Mouse (Mus musculus) forebrain, embryonic 13.5 days (tissue): ENCODE measurements around the gene Gas6. TPM values are rescaled to one million over a fixed set of nuclear protein-coding genes. Genes with fewer than 3 reads are reported as not detected.
A peak's percentile ranks its signal among the peaks of the same experiment; 100 is the strongest.

Source experiments
- ATAC-seq: fragments of 200-750 bp; cut with Nextera tagmentation; 2 replicates; pipeline ENCODE4 v1.8.0; 2017
- H3K27ac ChIP-seq: fragments of 300-500 bp; sonication (generic); 2 replicates; pipeline ENCODE4 v1.5.1; 2015; ENCODE audit warnings: inconsistent platforms, mild to moderate bottlenecking, moderate library complexity
- H3K27me3 ChIP-seq: fragments of 300-500 bp; sonication (generic); 2 replicates; pipeline ENCODE4 v1.6.1; 2015; ENCODE audit warnings: mild to moderate bottlenecking, inconsistent platforms
- H3K36me3 ChIP-seq: fragments of 300-500 bp; sonication (generic); 2 replicates; pipeline ENCODE4 v1.6.1; 2015; ENCODE audit warnings: mild to moderate bottlenecking, inconsistent platforms; ENCODE audit not compliant: poor library complexity, severe bottlenecking
- H3K4me1 ChIP-seq: fragments of 300-500 bp; sonication (generic); 2 replicates; pipeline ENCODE4 v1.6.1; 2015; ENCODE audit warnings: inconsistent platforms
- H3K4me2 ChIP-seq: fragments of 300-500 bp; sonication (generic); 2 replicates; pipeline ENCODE4 v1.6.1; 2015; ENCODE audit warnings: inconsistent platforms, mild to moderate bottlenecking, moderate library complexity
- H3K4me3 ChIP-seq: fragments of 300-500 bp; sonication (generic); 2 replicates; pipeline ENCODE4 v1.5.1; 2015; ENCODE audit warnings: mild to moderate bottlenecking, inconsistent platforms
- H3K9ac ChIP-seq: fragments of 300-500 bp; sonication (generic); 2 replicates; pipeline ENCODE4 v1.6.1; 2015; ENCODE audit warnings: mild to moderate bottlenecking, inconsistent platforms
- H3K9me3 ChIP-seq: fragments of 300-500 bp; sonication (generic); replicated peaks from 2 replicates; pipeline ENCODE4 v1.6.1; 2016; ENCODE audit warnings: inconsistent platforms
- WGBS: fragments of 180-500 bp; shearing (Covaris S2); methylation state at CpG from one replicate; pipeline ENCODE4 v1.1.7; 2015; 5-methylcytosine and 5-hydroxymethylcytosine counted together
- polyA plus RNA-seq: library from polyadenylated mRNA; unstranded; fragments of >200 nt; fragmentation: Nextera tagmentation; extraction: Ambion mirVana; gene quantifications from 2 replicates; pipeline ENCODE4 v1.2.1, GENCODE M21; 2015

Gene Gas6
- polyA plus RNA-seq, 1 experiment from 2014 or later: 11.3 TPM

DNA sequence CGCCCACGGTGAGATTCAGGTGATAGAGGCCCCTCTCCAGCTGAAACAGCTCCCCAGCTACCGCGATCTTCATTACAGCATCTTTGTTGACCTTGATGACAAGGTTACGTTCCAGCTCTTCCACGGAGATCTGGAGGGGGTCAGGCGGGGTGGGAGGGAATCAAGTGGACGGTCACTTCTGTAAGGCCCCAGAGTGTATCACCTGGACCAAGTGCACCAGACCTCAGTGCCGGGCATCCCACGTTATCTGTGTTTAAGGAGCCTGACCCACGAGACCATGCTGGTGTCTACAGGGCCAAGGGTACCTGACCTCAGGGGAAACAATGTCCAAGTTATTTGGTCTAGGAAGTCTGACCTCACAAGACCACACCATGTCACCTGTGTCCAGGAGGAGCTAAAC lies 22.8 kb downstream of the Gas6 start:
- no peak overlapping the region for H3K9ac ChIP-seq
- no peaks in the 10 kb centered on the region for H3K9me3 ChIP-seq
- no peaks in the 10 kb centered on the region for H3K27me3 ChIP-seq
- 94% methylated on average over 11 of the region's 11 CpGs for WGBS
- no peak overlapping the region for H3K4me3 ChIP-seq
- no peak overlapping the region for H3K27ac ChIP-seq
- no peaks in the 10 kb centered on the region for H3K4me1 ChIP-seq
- no peaks in the 10 kb centered on the region for H3K36me3 ChIP-seq
- H3K4me2 ChIP-seq: no peak overlapping the region
- no peak for ATAC-seq

DNA sequence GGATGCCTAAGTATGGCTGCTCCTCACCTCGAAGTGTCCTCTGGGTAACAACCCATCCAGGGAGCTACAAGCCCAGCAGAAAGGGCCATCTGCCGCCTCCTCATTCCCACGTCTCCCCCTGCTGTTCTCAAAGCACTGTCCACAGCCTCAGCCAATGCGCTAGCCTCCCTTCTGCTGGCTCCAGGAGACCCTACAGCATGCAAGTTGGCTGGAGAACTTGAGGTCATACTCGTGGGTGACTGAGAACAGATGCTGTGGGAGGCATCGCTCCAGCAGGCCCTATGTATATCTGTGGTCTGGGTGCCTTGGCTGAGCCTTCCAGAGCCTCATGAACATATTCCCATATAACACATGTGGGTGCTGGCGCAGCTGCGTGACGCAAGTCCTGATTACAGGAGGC lies 25.6 kb downstream of the Gas6 start:
- H3K9me3 ChIP-seq: no peaks in the 10 kb centered on the region
- H3K9ac ChIP-seq: no peak overlapping the region
- no peaks in the 10 kb centered on the region for H3K36me3 ChIP-seq
- H3K27ac ChIP-seq: no peak overlapping the region
- H3K4me3 ChIP-seq: no peak overlapping the region
- no peaks in the 10 kb centered on the region for H3K27me3 ChIP-seq
- no peaks in the 10 kb centered on the region for H3K4me1 ChIP-seq
- no peak overlapping the region for H3K4me2 ChIP-seq
- ATAC-seq: no peak
- 82% methylated on average over 9 of the region's 9 CpGs for WGBS

- H3K4me2 ChIP-seq: no peak overlapping the region
- H3K9me3 ChIP-seq: no peaks in the 10 kb centered on the region
- 66% methylated on average over 5 of the region's 5 CpGs for WGBS
- ATAC-seq: no peak
- no peak overlapping the region for H3K27ac ChIP-seq
- no peaks in the 10 kb centered on the region for H3K4me1 ChIP-seq
- no peaks in the 10 kb centered on the region for H3K36me3 ChIP-seq
- H3K4me3 ChIP-seq: no peak overlapping the region
- no peaks in the 10 kb centered on the region for H3K27me3 ChIP-seq
- no peak overlapping the region for H3K9ac ChIP-seq
Measured at GRCm38 (mm10) chr8:13466989-13467388, 27.3 kb downstream of the Gas6 start.

- 62% methylated on average over 7 of the region's 7 CpGs for WGBS
- H3K4me1 ChIP-seq: no peaks in the 10 kb centered on the region
- no peaks in the 10 kb centered on the region for H3K36me3 ChIP-seq
- H3K4me2 ChIP-seq: no peak overlapping the region
- no peak overlapping the region for H3K9ac ChIP-seq
- H3K27ac ChIP-seq: no peak overlapping the region
- no peaks in the 10 kb centered on the region for H3K27me3 ChIP-seq
- H3K9me3 ChIP-seq: no peaks in the 10 kb centered on the region
- H3K4me3 ChIP-seq: no peak overlapping the region
- ATAC-seq: no peak
Measured at GRCm38 (mm10) chr8:13465324-13465723, 29.0 kb downstream of the Gas6 start.

DNA sequence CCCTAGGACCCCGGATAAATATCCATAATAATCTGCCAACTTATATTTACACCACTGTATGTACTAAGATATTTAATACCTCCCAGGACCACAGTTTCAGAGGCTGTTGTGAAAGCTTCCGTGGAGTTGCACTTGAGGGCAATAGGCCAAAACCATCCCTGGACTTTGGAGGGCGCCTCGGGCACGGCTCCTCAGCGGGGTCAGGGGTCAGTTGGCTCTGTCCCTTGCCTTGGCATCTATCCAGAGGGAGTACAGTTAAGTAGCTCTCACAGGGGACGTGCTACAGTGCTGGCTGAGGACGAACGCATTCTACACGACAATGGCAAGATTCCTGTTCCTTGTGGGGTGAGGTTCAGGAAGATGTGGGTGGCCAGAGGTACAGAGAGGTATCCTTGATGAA lies 31.9 kb downstream of the Gas6 start:
- Histone ChIP-seq H3K4me1 (no peaks in the 10 kb centered on the region), H3K9me3 (no peaks in the 10 kb centered on the region), H3K36me3 (no peaks in the 10 kb centered on the region), H3K9ac (no peak overlapping the region), H3K27me3 (no peaks in the 10 kb centered on the region), H3K27ac (no peak overlapping the region), H3K4me2 (no peak overlapping the region), H3K4me3 (no peak overlapping the region)
- no peak for ATAC-seq
- WGBS: 86% methylated on average over 10 of the region's 10 CpGs

GRCm38 (mm10) chr8:13461843-13462242 lies 32.4 kb downstream of the Gas6 start:
- Histone ChIP-seq H3K9me3 (no peaks in the 10 kb centered on the region), H3K36me3 (no peaks in the 10 kb centered on the region), H3K27ac (no peak overlapping the region), H3K4me3 (no peak overlapping the region), H3K4me1 (no peaks in the 10 kb centered on the region), H3K4me2 (no peak overlapping the region), H3K9ac (no peak overlapping the region), H3K27me3 (no peaks in the 10 kb centered on the region)
- 41% methylated on average over 4 of the region's 4 CpGs for WGBS
- ATAC-seq: 0 out of 2 replicates have a peak, but pooled peaks have one; percentile 38

DNA sequence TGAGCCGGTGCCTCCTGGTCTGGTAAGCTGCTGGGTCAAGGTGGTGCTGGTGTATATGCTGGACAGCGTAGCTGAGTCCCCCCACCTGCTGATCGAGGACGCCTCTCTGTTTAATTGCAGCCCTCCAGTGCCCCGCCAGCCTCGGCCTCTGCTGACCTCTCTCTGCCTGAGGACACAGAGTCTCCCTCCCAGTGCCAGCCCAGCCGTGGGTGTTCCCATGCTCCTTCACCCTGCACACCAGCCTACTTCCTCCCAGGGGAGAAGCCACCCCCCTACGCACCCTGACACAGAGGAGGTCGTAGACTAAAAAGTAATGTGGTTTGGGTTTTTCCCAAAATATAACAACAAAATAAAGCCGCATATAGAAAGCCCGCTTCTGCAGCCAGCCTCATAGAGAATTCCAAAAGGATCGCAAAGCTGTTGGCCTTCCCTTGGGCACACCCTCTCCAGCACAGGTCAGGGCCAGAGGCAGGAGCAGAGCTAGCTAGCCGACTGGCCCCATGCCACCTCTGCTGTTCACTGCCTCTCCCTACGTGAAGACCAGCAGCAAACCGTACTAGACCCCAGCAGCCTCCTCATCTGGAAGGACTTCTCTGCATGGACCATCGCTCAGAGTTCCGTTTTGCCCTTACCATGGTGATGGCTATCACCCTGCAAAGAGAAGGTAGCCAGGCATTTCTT lies 33.1 kb downstream of the Gas6 start:
- WGBS: 88% methylated on average over 17 of the region's 17 CpGs
- H3K36me3 ChIP-seq: no peaks in the 10 kb centered on the region
- no peak overlapping the region for H3K9ac ChIP-seq
- ATAC-seq: no peak
- H3K4me1 ChIP-seq: no peaks in the 10 kb centered on the region
- H3K27me3 ChIP-seq: no peaks in the 10 kb centered on the region
- no peak overlapping the region for H3K4me2 ChIP-seq
- H3K9me3 ChIP-seq: no peaks in the 10 kb centered on the region
- no peak overlapping the region for H3K27ac ChIP-seq
- no peak overlapping the region for H3K4me3 ChIP-seq

DNA sequence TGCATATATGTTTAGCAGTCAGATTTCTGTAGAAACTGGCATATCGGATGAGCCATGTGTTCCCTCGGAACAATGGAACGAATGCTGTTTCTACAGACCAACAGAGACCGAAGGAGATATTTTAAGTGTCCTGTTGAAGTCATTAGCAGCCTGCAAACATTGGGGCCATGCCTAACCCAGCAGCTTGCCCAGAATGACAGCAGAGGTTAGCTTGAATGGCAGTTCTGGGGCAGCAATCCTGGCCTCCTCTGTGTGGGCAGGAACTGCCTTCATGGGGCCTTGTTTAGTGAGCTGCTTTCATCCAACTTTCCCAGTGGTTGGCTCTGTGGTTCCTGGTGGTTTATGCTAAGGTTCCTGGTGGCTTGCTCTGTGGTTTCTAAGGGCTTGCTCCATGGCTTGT lies 34.9 kb downstream of the Gas6 start:
- ATAC-seq: no peak
- no peak overlapping the region for H3K4me2 ChIP-seq
- peaks cover 7% of the 10 kb centered on the region for H3K4me1 ChIP-seq
- H3K9ac ChIP-seq: no peak overlapping the region
- H3K9me3 ChIP-seq: no peaks in the 10 kb centered on the region
- 93% methylated on average over 4 of the region's 4 CpGs for WGBS
- no peaks in the 10 kb centered on the region for H3K36me3 ChIP-seq
- H3K27me3 ChIP-seq: no peaks in the 10 kb centered on the region
- no peak overlapping the region for H3K4me3 ChIP-seq
- no peak overlapping the region for H3K27ac ChIP-seq

- no peaks in the 10 kb centered on the region for H3K9me3 ChIP-seq
- H3K36me3 ChIP-seq: no peaks in the 10 kb centered on the region
- peaks cover 15% of the 10 kb centered on the region for H3K4me1 ChIP-seq
- WGBS: 42% methylated on average over 2 of the region's 2 CpGs
- ATAC-seq: 0 out of 2 replicates have a peak, but pooled peaks have one; percentile 36
- no peaks in the 10 kb centered on the region for H3K27me3 ChIP-seq
- no peak overlapping the region for H3K4me3 ChIP-seq
- H3K9ac ChIP-seq: no peak overlapping the region
- H3K27ac ChIP-seq: no peak overlapping the region
- H3K4me2 ChIP-seq: no peak overlapping the region
Measured at GRCm38 (mm10) chr8:13455295-13455694, 39.0 kb downstream of the Gas6 start.

DNA sequence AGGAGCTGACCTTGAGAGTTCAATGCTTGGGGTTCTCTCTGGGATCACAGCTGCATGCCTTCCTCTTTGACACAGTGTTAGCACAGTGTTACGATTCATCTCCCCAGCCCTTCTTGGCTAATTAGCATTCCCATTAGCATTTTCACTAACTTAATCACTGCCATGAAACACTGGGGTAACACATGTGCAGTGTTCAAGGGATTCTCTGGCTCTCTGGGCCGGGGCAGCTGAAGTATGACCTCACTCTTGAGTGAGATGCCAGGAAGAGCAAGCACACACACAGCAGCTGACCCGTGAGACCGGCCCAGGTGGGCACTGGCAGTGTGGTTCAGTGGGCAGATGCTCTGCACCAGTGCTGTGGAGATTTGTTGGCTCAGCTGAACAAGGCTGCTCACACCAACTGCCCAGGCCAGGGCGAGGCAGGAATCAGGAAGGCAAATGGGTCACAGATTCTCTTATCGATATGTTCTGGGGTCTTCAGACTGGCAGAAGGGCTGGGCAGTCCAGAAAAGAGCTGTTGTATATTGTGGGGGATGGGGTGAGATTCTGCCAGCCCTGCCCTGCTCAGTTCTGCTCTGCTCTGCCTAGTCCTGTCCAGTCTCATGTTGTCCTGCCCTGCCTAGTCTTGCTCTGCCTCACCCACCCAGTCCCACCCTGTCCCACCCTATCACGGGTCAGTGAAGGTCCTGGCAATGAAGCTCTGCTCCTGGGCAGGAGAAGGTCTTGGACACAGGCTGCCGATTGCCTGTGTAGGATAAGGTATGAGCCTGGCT lies 39.8 kb downstream of the Gas6 start:
- H3K36me3 ChIP-seq: no peaks in the 10 kb centered on the region
- peak overlapping the region; percentile 61 for H3K27ac ChIP-seq
- 0 out of 2 replicates have a peak overlapping the region, but pooled peaks have one; percentile 19 for H3K9ac ChIP-seq
- 46% methylated on average over 8 of the region's 8 CpGs for WGBS
- ATAC-seq: peak; percentile 94
- H3K27me3 ChIP-seq: no peaks in the 10 kb centered on the region
- no peaks in the 10 kb centered on the region for H3K9me3 ChIP-seq
- peaks cover 15% of the 10 kb centered on the region for H3K4me1 ChIP-seq
- no peak overlapping the region for H3K4me2 ChIP-seq
- no peak overlapping the region for H3K4me3 ChIP-seq

DNA sequence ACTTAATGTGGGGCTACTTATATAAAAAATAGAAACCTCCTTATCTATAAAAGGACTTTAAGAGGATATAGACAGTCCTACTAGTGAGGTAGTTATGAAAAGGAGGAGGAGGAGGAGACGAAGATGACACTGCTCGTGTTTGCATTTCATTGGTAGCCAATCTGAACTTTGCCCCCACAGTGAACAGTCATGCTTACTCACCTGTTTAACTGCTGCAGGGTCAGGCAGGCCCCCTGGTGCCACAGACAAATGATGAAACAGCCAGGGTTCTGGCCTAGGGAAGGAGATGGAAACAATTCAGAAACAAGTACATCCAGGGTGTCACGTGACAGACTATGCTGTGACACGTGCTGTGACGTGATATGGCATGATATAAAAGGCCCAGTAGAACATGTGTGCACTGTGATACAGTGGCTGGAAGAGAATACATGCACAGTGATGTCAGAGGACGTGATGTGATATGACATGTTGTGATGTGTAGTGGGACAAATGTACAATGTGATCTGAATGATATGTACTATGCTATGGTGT lies 42.5 kb downstream of the Gas6 start:
- 75% methylated on average over 6 of the region's 6 CpGs for WGBS
- H3K36me3 ChIP-seq: no peaks in the 10 kb centered on the region
- ATAC-seq: no peak
- H3K27ac ChIP-seq: no peak overlapping the region
- H3K4me3 ChIP-seq: no peak overlapping the region
- peaks cover 15% of the 10 kb centered on the region for H3K4me1 ChIP-seq
- H3K27me3 ChIP-seq: no peaks in the 10 kb centered on the region
- no peak overlapping the region for H3K9ac ChIP-seq
- no peaks in the 10 kb centered on the region for H3K9me3 ChIP-seq
- no peak overlapping the region for H3K4me2 ChIP-seq

DNA sequence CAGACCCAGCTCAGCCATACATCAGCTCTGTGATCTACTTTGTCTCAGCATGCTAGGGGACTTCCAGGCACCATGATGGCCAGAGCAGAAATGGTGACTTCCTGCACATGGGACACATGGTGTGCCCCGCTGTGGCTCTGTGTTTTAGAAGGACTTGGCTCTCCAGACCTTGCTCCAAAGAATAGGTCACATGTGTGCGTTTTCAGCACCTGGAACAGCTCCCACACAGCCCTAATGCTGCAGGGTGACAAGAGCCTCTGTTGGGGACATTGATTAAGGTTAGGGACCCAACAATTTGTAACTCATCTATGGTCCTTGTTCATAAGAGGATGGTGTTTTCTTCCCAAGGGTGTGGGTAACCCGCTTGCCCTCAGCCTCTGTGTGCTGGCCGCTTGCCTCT lies 46.1 kb downstream of the Gas6 start:
- Histone ChIP-seq H3K4me2 (no peak overlapping the region), H3K27me3 (no peaks in the 10 kb centered on the region), H3K4me1 (no peaks in the 10 kb centered on the region), H3K4me3 (no peak overlapping the region), H3K36me3 (no peaks in the 10 kb centered on the region), H3K27ac (no peak overlapping the region), H3K9me3 (no peaks in the 10 kb centered on the region), H3K9ac (no peak overlapping the region)
- no peak for ATAC-seq
- WGBS: 60% methylated on average over 4 of the region's 4 CpGs
